Mouse (Mus musculus): ENCODE measurements around the gene Slf2.

GRCm38 (mm10) chr19:44927250-44927649, 3.7 kb upstream of the Slf2 start:
- TF ChIP-seq CTCF (IDR thresholded peaks at IDR 0.05; ENCODE audit: control insufficient read depth, insufficient read depth, insufficient read length): no peak
- TF ChIP-seq USF1 (IDR thresholded peaks at IDR 0.05; ENCODE audit: low read depth): no peak
- no peak for TF ChIP-seq MYOG (IDR thresholded peaks at IDR 0.05; ENCODE audit: control insufficient read depth, extremely low read depth, insufficient read length)
- TF ChIP-seq MYOD1 (IDR thresholded peaks at IDR 0.05; ENCODE audit: control insufficient read depth, insufficient read length, low read depth): no peak

Measured in C2C12 (cell line).